Mouse (Mus musculus) heart, postnatal 0 days (tissue): Measurements from ENCODE around the gene Ttk.

ENCODE experiments used
- CTCF ChIP-seq: IDR thresholded peaks from 2 replicates; pipeline ENCODE4 v1.5.1; 2016; ENCODE audit warnings: antibody characterized with exemption, control low read depth, low read depth
- EP300 ChIP-seq: IDR thresholded peaks from 2 replicates; pipeline ENCODE4 v1.6.1; 2016; ENCODE audit warnings: antibody characterized with exemption, low read depth

GRCm38 (mm10) chr9:83789326-83789725 is 45.2 kb upstream of the Ttk start:
- TF ChIP-seq EP300 (no peak), CTCF (no peak)
